Mouse (Mus musculus) splenic B cell, adult 2 months (primary cell): ENCODE measurements around the gene Ttc28.
"Not testable (repeated sequence)": the region's sequence is repeated elsewhere in the genome, so short reads cannot be mapped to it uniquely, and the experiment has no call there.

Source experiments
- DNase-seq: peaks from one replicate; pipeline ENCODE4 v3.0.0-alpha.2; 2011; ENCODE audit warnings: low read depth, low spot score
- H3K27me3 ChIP-seq: 2 replicates; pipeline ENCODE4 v1.6.1; 2012; ENCODE audit warnings: mild to moderate bottlenecking, low read length, moderate library complexity, mixed read lengths; ENCODE audit not compliant: control insufficient read depth, poor library complexity, insufficient read depth, severe bottlenecking
- H3K36me3 ChIP-seq: 2 replicates; pipeline ENCODE4 v1.6.1; 2012; ENCODE audit warnings: mild to moderate bottlenecking, low read length, moderate library complexity, mixed read lengths; ENCODE audit not compliant: control insufficient read depth, poor library complexity, insufficient read depth, severe bottlenecking

Ttc28 gene

GRCm38 (mm10) chr5:110869242-110869669 is 10.3 kb upstream of the Ttc28 start:
- no peak for DNase-seq
- no peaks in the 10 kb centered on the region for H3K27me3 ChIP-seq

GRCm38 (mm10) chr5:110873160-110873559 is 6.4 kb upstream of the Ttc28 start:
- Histone ChIP-seq H3K36me3 (no peaks in the 10 kb centered on the region), H3K27me3 (no peaks in the 10 kb centered on the region)
- no peak for DNase-seq

More at GRCm38 (mm10) chr5:110869242-110869669, 10.3 kb upstream of the Ttc28 start:
- no peaks in the 10 kb centered on the region; the same call in 1 of the 2 replicates for H3K36me3 ChIP-seq

- H3K27me3 ChIP-seq = no peaks in the 10 kb centered on the region
- no peaks in the 10 kb centered on the region for H3K36me3 ChIP-seq
- no peak for DNase-seq
Observed at GRCm38 (mm10) chr5:110874711-110875110, 4.9 kb upstream of the Ttc28 start.

- Histone ChIP-seq H3K36me3 (no peaks in the 10 kb centered on the region), H3K27me3 (no peaks in the 10 kb centered on the region)
- DNase-seq = no peak
Observed at GRCm38 (mm10) chr5:110875286-110875685, 4.3 kb upstream of the Ttc28 start.

- Histone ChIP-seq H3K27me3 (no peaks in the 10 kb centered on the region), H3K36me3 (no peaks in the 10 kb centered on the region)
- no peak for DNase-seq
Observed at GRCm38 (mm10) chr5:110877666-110878505, 1.7 kb upstream of the Ttc28 start.

- DNase-seq, H3K27me3 ChIP-seq, H3K36me3 ChIP-seq: not testable (repeated sequence)
Observed at GRCm38 (mm10) chr5:110878526-110878925, 1.1 kb upstream of the Ttc28 start.

GRCm38 (mm10) chr5:110879042-110879441 is 561 bp upstream of the Ttc28 start:
- Histone ChIP-seq H3K27me3 (no peaks in the 10 kb centered on the region), H3K36me3 (no peaks in the 10 kb centered on the region)
- no peak for DNase-seq

- Histone ChIP-seq H3K27me3 (no peaks in the 10 kb centered on the region), H3K36me3 (no peaks in the 10 kb centered on the region)
- DNase-seq = no peak
Observed at GRCm38 (mm10) chr5:110888596-110888995, 9.0 kb downstream of the Ttc28 start.

- no peaks in the 10 kb centered on the region for H3K36me3 ChIP-seq
- no peak for DNase-seq
- no peaks in the 10 kb centered on the region for H3K27me3 ChIP-seq
Observed at GRCm38 (mm10) chr5:110889945-110890344, 10.3 kb downstream of the Ttc28 start.

- no peak for DNase-seq
- H3K36me3 ChIP-seq = no peaks in the 10 kb centered on the region
- no peaks in the 10 kb centered on the region for H3K27me3 ChIP-seq
Observed at GRCm38 (mm10) chr5:110890561-110890960, 11.0 kb downstream of the Ttc28 start.

- no peak for DNase-seq
- H3K27me3 ChIP-seq = no peaks in the 10 kb centered on the region
- no peaks in the 10 kb centered on the region for H3K36me3 ChIP-seq
Observed at GRCm38 (mm10) chr5:110897114-110897788, 17.6 kb downstream of the Ttc28 start.

- no peaks in the 10 kb centered on the region for H3K27me3 ChIP-seq
- DNase-seq = no peak
Observed at GRCm38 (mm10) chr5:110898169-110898568, 18.6 kb downstream of the Ttc28 start.

GRCm38 (mm10) chr5:110898785-110899184 is 19.2 kb downstream of the Ttc28 start:
- H3K27me3 ChIP-seq = no peaks in the 10 kb centered on the region
- no peaks in the 10 kb centered on the region for H3K36me3 ChIP-seq
- no peak for DNase-seq

More at GRCm38 (mm10) chr5:110898169-110898568, 18.6 kb downstream of the Ttc28 start:
- H3K36me3 ChIP-seq = no peaks in the 10 kb centered on the region

- Histone ChIP-seq H3K36me3 (no peaks in the 10 kb centered on the region), H3K27me3 (no peaks in the 10 kb centered on the region)
- DNase-seq = no peak
Observed at GRCm38 (mm10) chr5:110900331-110900730, 20.7 kb downstream of the Ttc28 start.

- DNase-seq = no peak
- Histone ChIP-seq H3K27me3 (no peaks in the 10 kb centered on the region), H3K36me3 (no peaks in the 10 kb centered on the region)
Observed at GRCm38 (mm10) chr5:110906708-110907107, 27.1 kb downstream of the Ttc28 start.
